Comparison of ENCODE assay signal across 8 mouse cellular contexts in genomic region chr10:81268056-81268455, GRCm38 (mm10). TPM values are rescaled to one million over a fixed set of nuclear protein-coding genes. Genes with fewer than 3 reads are reported as not detected.
A peak's percentile ranks its signal among the peaks of the same experiment; 100 is the strongest.
DNase-seq lines count a peak whose midpoint lies in the region; ATAC-seq lines count a peak whose summit lies in the region.

No protein-coding gene starts in this region.

- peak overlapping the region; percentile 51 for H3K4me3 ChIP-seq in forebrain, embryonic 12.5 days (replicated peaks)
- peak overlapping the region; percentile 74 for H3K4me3 ChIP-seq in liver, embryonic 16.5 days (ENCODE audit: low read depth, low read length)
- peak overlapping the region; percentile 54 for H3K4me3 ChIP-seq in neural tube, embryonic 12.5 days
- H3K4me3 ChIP-seq in stomach, embryonic 16.5 days (replicated peaks; ENCODE audit: low read length), result peak overlapping the region; percentile 89

- WGBS in forebrain, embryonic 12.5 days, result 7% methylated on average over 23 of the region's 23 CpGs
- WGBS in liver, embryonic 16.5 days (ENCODE audit: insufficient replicate concordance), result 3% methylated on average over 23 of the region's 23 CpGs
- WGBS in neural tube, embryonic 12.5 days, result 4% methylated on average over 23 of the region's 23 CpGs
- 3% methylated on average over 23 of the region's 23 CpGs for WGBS in stomach, embryonic 16.5 days

- no peaks in the 10 kb centered on the region for H3K9me3 ChIP-seq in forebrain, embryonic 12.5 days
- no peaks in the 10 kb centered on the region for H3K9me3 ChIP-seq in liver, embryonic 16.5 days (replicated peaks; ENCODE audit: control insufficient read depth, low read length)
- H3K9me3 ChIP-seq in neural tube, embryonic 12.5 days, result no peaks in the 10 kb centered on the region
- H3K9me3 ChIP-seq in stomach, embryonic 16.5 days (replicated peaks; ENCODE audit: control insufficient read depth, low read length), result no peaks in the 10 kb centered on the region

- peak; percentile 53 for ATAC-seq in forebrain, embryonic 12.5 days (ENCODE audit: low FRiP score)
- peak; percentile 52 for ATAC-seq in liver, embryonic 16.5 days (ENCODE audit: low read depth)
- ATAC-seq in neural tube, embryonic 12.5 days (ENCODE audit: low FRiP score, low read depth), result peak; percentile 56; the same call in 1 of the 2 replicates
- ATAC-seq in stomach, embryonic 16.5 days (ENCODE audit: insufficient read depth, low FRiP score), result peak; percentile 67; the same call in 1 of the 2 replicates

- peaks cover 51% of the 10 kb centered on the region for H3K36me3 ChIP-seq in forebrain, embryonic 12.5 days (replicated peaks)
- H3K36me3 ChIP-seq in liver, embryonic 16.5 days (ENCODE audit: control insufficient read depth, insufficient read depth), result peaks cover 18% of the 10 kb centered on the region
- H3K36me3 ChIP-seq in neural tube, embryonic 12.5 days, result peaks cover 49% of the 10 kb centered on the region
- H3K36me3 ChIP-seq in stomach, embryonic 16.5 days (ENCODE audit: control insufficient read depth, insufficient read depth, low read length), result peaks cover 9% of the 10 kb centered on the region; the same call in 1 of the 2 replicates

- DNase-seq in ES-CJ7 (ENCODE audit: low read depth, low spot score), result peak; percentile 89
- DNase-seq in c-Kit-positive CD71-positive TER-119-positive erythroid progenitor cells, embryonic 14.5 days (ENCODE audit: low spot score), result peak; percentile 74
- DNase-seq in heart, postnatal 10 days, result peak; percentile 91 to 93
- peak; percentile 84 to 89 for DNase-seq in kidney, postnatal 4 days

- peak overlapping the region; percentile 69 for H3K9ac ChIP-seq in forebrain, embryonic 12.5 days
- peak overlapping the region; percentile 83 for H3K9ac ChIP-seq in liver, embryonic 16.5 days (ENCODE audit: low read depth, low read length)
- H3K9ac ChIP-seq in neural tube, embryonic 12.5 days, result peak overlapping the region; percentile 77
- H3K9ac ChIP-seq in stomach, embryonic 16.5 days (ENCODE audit: low read length), result peak overlapping the region; percentile 96

- H3K27ac ChIP-seq in forebrain, embryonic 12.5 days, result no peak overlapping the region
- peak overlapping the region; percentile 49 for H3K27ac ChIP-seq in liver, embryonic 16.5 days (ENCODE audit: low read length)
- H3K27ac ChIP-seq in neural tube, embryonic 12.5 days, result no peak overlapping the region
- peak overlapping the region; percentile 54; the same call in 1 of the 2 replicates for H3K27ac ChIP-seq in stomach, embryonic 16.5 days (ENCODE audit: low read length)

- peaks cover 19% of the 10 kb centered on the region for H3K4me1 ChIP-seq in forebrain, embryonic 12.5 days
- H3K4me1 ChIP-seq in liver, embryonic 16.5 days (ENCODE audit: control insufficient read depth, low read depth, low read length), result peaks cover 25% of the 10 kb centered on the region
- H3K4me1 ChIP-seq in neural tube, embryonic 12.5 days, result peaks cover 17% of the 10 kb centered on the region
- peaks cover 20% of the 10 kb centered on the region for H3K4me1 ChIP-seq in stomach, embryonic 16.5 days (ENCODE audit: control insufficient read depth, insufficient read depth, low read length)

- H3K4me2 ChIP-seq in forebrain, embryonic 12.5 days, result peak overlapping the region; percentile 53
- H3K4me2 ChIP-seq in liver, embryonic 16.5 days (ENCODE audit: low read depth, low read length), result peak overlapping the region; percentile 68
- peak overlapping the region; percentile 85 for H3K4me2 ChIP-seq in neural tube, embryonic 12.5 days (replicated peaks)
- peak overlapping the region; percentile 90 for H3K4me2 ChIP-seq in stomach, embryonic 16.5 days (ENCODE audit: low read depth, low read length)

- intact Hi-C loops in heart, postnatal 10 days (cut with DNase I), result no loop called here

- no peaks in the 10 kb centered on the region for H3K27me3 ChIP-seq in forebrain, embryonic 12.5 days
- no peaks in the 10 kb centered on the region for H3K27me3 ChIP-seq in liver, embryonic 16.5 days (ENCODE audit: control insufficient read depth, insufficient read depth, low read depth, low read length)
- no peaks in the 10 kb centered on the region for H3K27me3 ChIP-seq in neural tube, embryonic 12.5 days (replicated peaks)
- H3K27me3 ChIP-seq in stomach, embryonic 16.5 days (ENCODE audit: control insufficient read depth, insufficient read depth, low read length), result no peaks in the 10 kb centered on the region

RNA-seq across cellular contexts. Expression of gene Apba3, which starts 1.3 kb away (rescaled TPM):
- 31.1 and 33.3 TPM in 2 replicates for polyA plus RNA-seq in forebrain, embryonic 12.5 days (2016; fragmentation: Nextera tagmentation; extraction: Ambion mirVana)
- total RNA-seq in heart, postnatal 10 days (2021), result 10 to 100 TPM; 66.5 to 68.3 TPM
- polyA plus RNA-seq in liver, embryonic 16.5 days (2015; fragmentation: Nextera tagmentation; extraction: Ambion mirVana), result 24.2 and 26.3 TPM in 2 replicates
- polyA plus RNA-seq in neural tube, embryonic 12.5 days (2016; fragmentation: Nextera tagmentation; extraction: Ambion mirVana), result 35.9 and 36.4 TPM in 2 replicates
- 61.6 and 66.9 TPM in 2 replicates for polyA plus RNA-seq in stomach, embryonic 16.5 days (2015; fragmentation: Nextera tagmentation; extraction: Ambion mirVana)

RNA-seq across cellular contexts. Expression of gene Mrpl54, which starts 1.3 kb away (rescaled TPM):
- 136 and 138 TPM in 2 replicates for polyA plus RNA-seq in forebrain, embryonic 12.5 days (2016; fragmentation: Nextera tagmentation; extraction: Ambion mirVana)
- total RNA-seq in heart, postnatal 10 days (2021), result 100 to 1,000 TPM in 1 of 2 experiments, 10 to 100 TPM in 1; 93.4 to 108 TPM
- polyA plus RNA-seq in liver, embryonic 16.5 days (2015; fragmentation: Nextera tagmentation; extraction: Ambion mirVana), result 80.0 and 88.1 TPM in 2 replicates
- 157 and 176 TPM in 2 replicates for polyA plus RNA-seq in neural tube, embryonic 12.5 days (2016; fragmentation: Nextera tagmentation; extraction: Ambion mirVana)
- polyA plus RNA-seq in stomach, embryonic 16.5 days (2015; fragmentation: Nextera tagmentation; extraction: Ambion mirVana), result 197 and 220 TPM in 2 replicates

RNA-seq across cellular contexts. Expression of gene Matk, which starts 15.3 kb away (rescaled TPM):
- polyA plus RNA-seq in forebrain, embryonic 12.5 days (2016; fragmentation: Nextera tagmentation; extraction: Ambion mirVana), result 4.1 and 5.7 TPM in 2 replicates
- total RNA-seq in heart, postnatal 10 days (2021), result under 1 TPM; 0.27 to 0.38 TPM
- 1.6 and 1.8 TPM in 2 replicates for polyA plus RNA-seq in liver, embryonic 16.5 days (2015; fragmentation: Nextera tagmentation; extraction: Ambion mirVana)
- polyA plus RNA-seq in neural tube, embryonic 12.5 days (2016; fragmentation: Nextera tagmentation; extraction: Ambion mirVana), result 5.1 and 6.2 TPM in 2 replicates
- 3.6 and 4.2 TPM in 2 replicates for polyA plus RNA-seq in stomach, embryonic 16.5 days (2015; fragmentation: Nextera tagmentation; extraction: Ambion mirVana)

RNA-seq across cellular contexts. Expression of gene Tjp3, which starts 23.3 kb away (rescaled TPM):
- 9.7 and 11.4 TPM in 2 replicates for polyA plus RNA-seq in forebrain, embryonic 12.5 days (2016; fragmentation: Nextera tagmentation; extraction: Ambion mirVana)
- under 1 TPM; 0.14 to 0.37 TPM for total RNA-seq in heart, postnatal 10 days (2021)
- 0.82 and 1.4 TPM in 2 replicates for polyA plus RNA-seq in liver, embryonic 16.5 days (2015; fragmentation: Nextera tagmentation; extraction: Ambion mirVana)
- polyA plus RNA-seq in neural tube, embryonic 12.5 days (2016; fragmentation: Nextera tagmentation; extraction: Ambion mirVana), result 3.9 and 4.6 TPM in 2 replicates
- polyA plus RNA-seq in stomach, embryonic 16.5 days (2015; fragmentation: Nextera tagmentation; extraction: Ambion mirVana), result 29.1 and 35.7 TPM in 2 replicates

RNA-seq across cellular contexts. Expression of gene Pip5k1c, which starts 24.7 kb away (rescaled TPM):
- 84.1 and 98.7 TPM in 2 replicates for polyA plus RNA-seq in forebrain, embryonic 12.5 days (2016; fragmentation: Nextera tagmentation; extraction: Ambion mirVana)
- total RNA-seq in heart, postnatal 10 days (2021), result 10 to 100 TPM; 43.2 to 46.4 TPM
- polyA plus RNA-seq in liver, embryonic 16.5 days (2015; fragmentation: Nextera tagmentation; extraction: Ambion mirVana), result 13.9 and 14.7 TPM in 2 replicates
- polyA plus RNA-seq in neural tube, embryonic 12.5 days (2016; fragmentation: Nextera tagmentation; extraction: Ambion mirVana), result 89.7 and 99.3 TPM in 2 replicates
- 40.8 and 41.8 TPM in 2 replicates for polyA plus RNA-seq in stomach, embryonic 16.5 days (2015; fragmentation: Nextera tagmentation; extraction: Ambion mirVana)

Comparison
In these comparisons a context has a peak if more than half of its experiments do, and no peak if none do; other contexts are left out.
1. H3K27ac ChIP-seq: peak in liver, embryonic 16.5 days (single experiment) and stomach, embryonic 16.5 days (single experiment); none in forebrain, embryonic 12.5 days (single experiment) and neural tube, embryonic 12.5 days (single experiment).
2. Peak in every context shown above with its lines, with median percentiles within 50 percentile points of each other: DNase-seq, ATAC-seq, H3K4me2 ChIP-seq, H3K4me3 ChIP-seq and H3K9ac ChIP-seq.